Mouse (Mus musculus) kidney, postnatal 10 days (tissue): ENCODE data around the gene Pawr.
A peak's percentile ranks its signal among the peaks of the same experiment; 100 is the strongest.

ENCODE experiments used
- DNase-seq: peaks from one replicate; pipeline ENCODE4 v3.0.0; 2021; ENCODE audit warnings: mixed read lengths

The Pawr gene

DNA sequence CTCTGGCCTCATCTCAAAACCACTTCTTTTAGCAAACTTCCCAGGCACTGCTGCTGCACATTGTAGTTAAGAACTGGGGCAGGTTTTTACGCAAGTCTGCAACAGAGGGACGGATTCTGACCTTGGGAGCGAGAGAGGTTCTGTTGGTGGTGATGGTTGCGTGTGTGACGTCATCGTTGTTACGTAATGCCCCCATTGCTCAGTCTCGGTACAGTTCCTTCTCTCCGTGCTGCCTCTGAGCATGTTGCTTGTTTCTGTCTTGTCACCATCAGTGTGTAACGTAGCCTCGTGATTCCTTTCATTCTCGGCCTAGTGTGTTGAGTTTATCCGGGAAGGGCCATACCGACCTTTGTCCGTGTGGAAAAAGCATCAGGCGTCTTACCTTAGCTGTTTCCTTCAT, 28.1 kb downstream of the Pawr start:
- DNase-seq: no peak

DNA sequence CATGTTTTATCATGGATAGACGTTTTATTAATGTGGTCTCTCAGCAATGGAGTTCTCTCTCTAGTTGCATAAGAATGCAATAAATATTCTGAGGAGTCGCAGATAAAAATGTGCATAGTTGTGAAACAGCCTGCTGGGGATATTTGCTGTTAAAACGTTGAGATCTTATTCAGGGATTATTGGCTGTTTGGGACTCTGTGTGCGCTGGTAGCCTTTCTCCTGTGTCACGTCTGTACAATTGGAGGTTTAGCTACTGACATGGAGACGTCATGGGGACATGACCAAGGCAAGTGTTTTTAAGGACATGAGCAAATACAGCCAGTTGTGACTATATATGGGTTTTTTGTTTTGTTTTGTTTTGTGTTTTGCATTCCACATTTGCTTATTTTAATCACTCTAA, 28.9 kb downstream of the Pawr start:
- DNase-seq: no peak

DNA sequence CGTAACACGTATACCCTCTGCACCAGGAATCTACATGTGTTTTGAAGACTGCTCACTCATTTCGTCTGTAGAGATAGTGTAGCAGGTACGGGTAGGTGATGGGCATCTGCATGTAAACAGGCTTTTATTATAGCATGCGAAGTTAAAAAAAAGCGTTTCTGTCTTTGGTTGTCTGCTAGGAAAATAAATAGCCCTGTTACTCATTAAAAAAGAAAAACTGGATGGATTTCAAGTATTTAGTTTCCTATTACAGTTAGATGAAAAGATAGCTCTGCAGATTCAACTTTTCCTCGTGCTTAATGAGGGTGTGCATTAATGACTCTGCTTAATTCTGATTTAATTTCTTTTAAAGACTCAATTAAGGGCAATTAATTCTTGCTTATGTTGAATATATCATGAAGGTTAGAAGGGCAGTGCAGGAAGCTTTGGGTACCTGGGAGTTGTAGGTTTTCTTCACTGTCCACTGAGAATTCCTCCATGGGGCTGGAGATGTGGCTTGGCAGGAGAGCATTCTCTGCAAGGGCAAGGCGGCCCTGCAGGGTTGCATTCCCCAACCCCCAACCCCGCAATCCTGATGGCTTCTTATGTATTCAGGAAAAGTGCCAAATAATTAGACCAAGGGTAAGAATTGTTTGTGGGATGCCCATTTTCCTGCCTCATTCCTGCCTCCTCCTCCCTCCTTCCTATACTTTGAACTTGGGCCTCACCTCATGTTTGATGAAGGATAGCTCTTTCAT, 29.7 kb downstream of the Pawr start:
- peak; percentile 47 for DNase-seq

DNA sequence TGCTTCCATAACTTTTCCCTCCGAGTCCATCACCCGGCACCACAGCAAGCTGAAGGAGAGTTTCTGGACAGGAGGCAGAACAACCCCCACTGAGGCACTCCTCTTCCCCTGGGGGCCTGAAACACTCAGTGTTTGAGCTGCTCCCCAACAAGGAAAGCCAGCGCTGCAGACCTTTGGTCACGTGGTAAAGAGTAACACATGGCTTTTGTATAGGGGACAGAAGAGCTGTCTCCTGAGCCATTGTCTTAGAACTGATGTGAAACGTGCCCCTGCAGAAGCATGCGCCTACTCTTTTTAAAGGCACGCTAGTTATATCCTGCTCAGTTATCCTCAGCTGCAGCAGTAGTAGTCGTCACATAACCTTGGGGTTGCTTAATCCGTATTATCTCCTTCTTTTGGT, 32.0 kb downstream of the Pawr start:
- DNase-seq: no peak

DNA sequence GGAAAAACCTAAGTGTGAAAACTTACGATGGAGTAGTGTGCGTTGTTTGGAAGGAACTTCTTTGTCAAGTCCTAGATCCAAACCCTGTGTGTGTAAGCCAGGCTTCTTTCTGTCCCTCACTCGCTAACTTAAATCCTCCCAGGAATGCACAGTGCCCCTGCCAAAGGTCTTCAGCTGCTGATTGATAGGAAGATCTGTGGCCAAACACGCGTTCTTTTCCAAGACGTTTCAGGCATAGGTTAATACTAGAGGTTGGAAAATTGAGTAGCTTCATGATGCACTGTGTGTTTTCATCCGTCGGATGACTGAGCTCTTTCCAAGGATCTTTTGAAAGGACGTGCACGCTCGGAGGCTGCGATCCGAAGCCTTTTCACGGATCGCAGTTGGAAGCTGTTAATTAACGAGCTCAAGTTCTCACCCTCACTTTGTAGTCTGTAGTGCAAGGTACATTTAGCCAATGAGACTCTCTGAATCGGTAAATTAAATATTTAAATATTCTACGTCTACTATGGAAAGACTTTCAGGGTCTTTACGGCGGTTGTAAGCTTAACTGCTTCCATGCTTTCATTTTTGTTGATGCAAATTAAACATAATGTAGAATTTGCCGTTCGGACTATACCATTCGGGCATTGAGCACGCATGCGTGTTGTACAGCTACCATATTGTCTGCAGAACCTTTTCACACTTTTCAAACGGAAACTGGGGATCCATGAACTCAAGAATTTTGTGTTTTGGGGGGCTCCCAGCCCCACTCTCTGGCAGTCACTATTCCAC, 33.2 kb downstream of the Pawr start:
- DNase-seq: no peak

- DNase-seq: no peak
Measured at GRCm38 (mm10) chr10:108366251-108366650, 34.3 kb downstream of the Pawr start.

GRCm38 (mm10) chr10:108368358-108368757, 36.4 kb downstream of the Pawr start:
- DNase-seq: peak; percentile 43

DNA sequence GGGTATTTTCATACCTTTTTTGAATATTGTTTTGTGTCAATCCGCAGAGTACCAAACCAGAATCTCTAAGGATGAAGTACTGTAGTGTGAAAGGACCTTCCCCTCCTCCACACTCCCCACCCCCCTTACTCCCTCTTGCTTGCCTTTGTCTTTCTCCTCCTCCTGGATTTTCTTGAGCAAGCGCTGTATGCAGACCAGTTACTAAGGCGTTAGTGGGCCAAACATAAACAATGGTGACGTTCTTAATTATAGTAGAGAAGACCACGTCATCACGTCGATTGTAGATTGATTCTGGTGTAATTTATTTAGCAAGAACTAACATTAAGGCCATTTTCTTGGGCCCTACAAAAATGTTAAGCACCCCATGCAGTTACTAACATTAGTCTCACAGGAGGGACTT, 40.3 kb downstream of the Pawr start:
- DNase-seq: no peak

DNA sequence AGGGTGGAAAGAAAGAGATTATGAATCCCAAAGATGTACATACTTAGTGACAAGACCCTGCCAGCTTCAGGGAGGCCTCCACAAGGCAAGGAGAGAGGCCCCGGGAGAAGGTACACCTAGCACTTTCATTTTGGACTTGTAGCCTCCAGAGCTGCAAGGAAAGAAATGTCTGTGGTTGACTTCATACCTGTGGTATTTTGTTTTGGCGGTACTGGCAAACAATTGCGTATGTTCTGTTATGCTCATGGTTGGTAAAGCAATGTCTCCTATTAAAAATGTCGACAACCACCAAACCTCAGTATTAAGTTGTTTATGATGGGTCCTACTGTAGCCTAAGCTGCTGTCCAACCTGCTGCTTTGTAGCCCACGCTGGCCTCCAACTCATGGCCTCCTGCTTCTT, 40.9 kb downstream of the Pawr start:
- no peak for DNase-seq

DNA sequence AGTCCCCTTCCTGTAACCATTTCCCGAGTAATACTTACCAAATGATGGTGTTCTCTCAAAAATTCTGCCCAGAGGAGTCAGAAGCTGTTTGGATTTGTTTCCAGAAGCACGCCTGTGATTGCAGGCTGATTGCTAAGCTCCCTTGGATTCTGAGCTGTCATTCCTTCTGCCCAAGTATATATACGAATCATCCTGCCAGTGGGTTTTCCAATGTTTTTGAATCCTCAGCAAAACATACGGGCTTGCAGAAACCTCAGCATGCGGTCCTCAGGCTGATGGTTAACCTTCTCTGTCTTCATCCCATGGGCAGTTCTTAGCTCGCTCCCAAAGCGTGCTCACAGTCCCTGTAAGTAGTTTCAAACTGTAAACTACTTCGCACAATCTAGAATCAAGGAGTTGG, 43.9 kb downstream of the Pawr start:
- DNase-seq: no peak

DNA sequence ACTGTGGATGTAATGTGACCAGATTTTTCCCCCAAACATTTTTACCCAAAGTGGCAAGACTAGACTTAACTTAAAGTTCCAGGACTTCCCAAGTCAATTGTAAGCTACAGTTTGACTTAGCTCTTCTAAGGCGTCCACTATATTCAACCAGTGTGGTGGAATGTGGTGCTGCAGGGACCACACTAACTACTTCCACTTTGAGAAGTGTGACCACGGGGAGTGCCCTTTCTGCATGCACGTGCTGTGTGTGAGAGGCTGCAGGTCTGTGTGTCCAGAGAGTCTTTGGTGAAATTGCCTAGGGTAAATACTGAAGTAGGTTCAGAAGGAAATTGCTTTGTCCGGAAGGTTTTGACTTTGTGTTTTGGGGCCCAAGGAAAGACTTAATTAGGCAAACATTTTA, 44.4 kb downstream of the Pawr start:
- DNase-seq: no peak

DNA sequence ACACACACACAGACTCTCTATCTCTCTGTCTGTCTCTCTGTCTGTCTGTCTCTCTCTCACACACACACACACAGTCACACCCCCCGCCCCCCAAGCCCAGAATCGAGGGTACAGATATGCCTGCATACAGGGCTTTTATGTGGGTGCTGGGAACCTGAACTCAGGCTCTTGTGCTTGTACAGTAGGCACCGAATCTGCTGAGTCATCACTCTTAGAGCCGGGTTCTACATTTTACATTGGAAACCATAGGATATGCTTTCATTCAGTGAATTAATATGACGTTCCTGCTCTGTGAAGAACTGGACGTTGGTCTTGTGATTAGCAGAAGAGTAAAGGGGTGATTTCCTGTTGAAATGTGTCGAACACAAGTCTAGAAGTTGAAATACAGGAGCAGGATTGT, 45.4 kb downstream of the Pawr start:
- no peak for DNase-seq

DNA sequence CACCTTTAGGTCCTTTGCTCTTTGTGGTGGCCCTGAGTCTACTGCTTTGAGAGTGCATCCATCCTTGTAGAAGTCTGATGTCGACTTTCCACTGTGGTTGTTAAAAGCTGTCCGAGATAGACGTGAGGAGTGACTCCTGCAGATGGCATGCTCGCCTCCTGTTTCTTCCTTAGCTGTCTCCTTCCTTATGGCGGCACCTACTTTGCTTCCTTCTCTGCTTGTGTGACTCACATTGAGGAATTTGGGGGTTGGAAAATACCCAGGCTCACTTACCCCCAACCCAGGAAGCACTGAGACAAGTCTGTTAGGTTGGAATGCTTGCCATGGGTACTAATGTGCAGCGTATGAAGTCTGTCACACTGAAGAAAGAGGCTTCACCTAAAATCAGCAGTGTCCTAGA, 46.1 kb downstream of the Pawr start:
- DNase-seq: no peak

GRCm38 (mm10) chr10:108378479-108378878, 46.6 kb downstream of the Pawr start:
- DNase-seq: no peak

DNA sequence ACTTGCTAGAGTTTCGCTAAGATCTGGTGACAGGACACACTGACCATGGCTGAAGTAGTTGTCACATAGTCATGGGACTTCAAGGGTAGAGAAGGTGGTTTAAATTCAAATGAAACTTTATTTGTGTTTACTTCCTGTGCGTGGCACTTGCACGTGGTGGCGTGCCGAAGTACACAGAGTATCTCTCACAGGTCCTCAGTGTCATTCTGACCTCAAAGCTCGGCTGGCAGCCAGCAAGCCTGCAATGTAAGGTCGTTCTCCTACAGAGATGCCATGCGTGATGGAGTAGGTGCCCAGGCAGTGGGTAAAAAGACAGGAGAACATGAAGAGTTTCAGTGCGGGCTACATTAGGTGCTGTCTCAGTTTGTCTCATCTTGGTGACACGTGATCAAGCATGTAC, 48.8 kb downstream of the Pawr start:
- DNase-seq: no peak

DNA sequence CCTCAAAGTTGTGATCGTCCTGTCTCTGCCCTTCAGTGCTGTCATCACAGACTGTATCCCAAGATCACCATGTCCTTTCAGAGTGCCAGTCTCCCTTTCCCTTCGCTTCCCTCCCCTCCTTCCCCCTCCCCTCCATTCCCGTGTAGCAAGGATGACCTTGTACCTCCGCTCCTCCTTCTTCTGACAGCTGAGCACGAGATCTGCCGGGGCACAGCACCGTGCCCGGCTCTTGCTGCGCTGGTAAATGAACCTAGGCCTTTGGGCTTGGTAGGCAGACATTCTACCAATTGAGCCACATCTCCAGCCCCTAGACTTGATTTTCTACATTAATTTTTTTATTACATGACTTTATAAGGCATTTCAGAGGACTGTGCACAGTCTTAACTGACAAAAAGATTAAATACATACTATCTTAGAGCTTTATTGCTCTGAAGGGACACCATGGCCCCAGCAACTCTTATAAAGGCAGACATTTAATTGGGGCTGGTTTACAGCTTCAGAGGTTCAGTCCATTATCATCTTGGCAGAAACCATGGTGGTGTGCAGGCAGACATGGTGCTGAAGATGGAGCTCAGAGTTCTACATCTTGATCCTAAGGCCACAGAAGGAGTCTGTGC, 52.3 kb downstream of the Pawr start:
- no peak for DNase-seq

DNA sequence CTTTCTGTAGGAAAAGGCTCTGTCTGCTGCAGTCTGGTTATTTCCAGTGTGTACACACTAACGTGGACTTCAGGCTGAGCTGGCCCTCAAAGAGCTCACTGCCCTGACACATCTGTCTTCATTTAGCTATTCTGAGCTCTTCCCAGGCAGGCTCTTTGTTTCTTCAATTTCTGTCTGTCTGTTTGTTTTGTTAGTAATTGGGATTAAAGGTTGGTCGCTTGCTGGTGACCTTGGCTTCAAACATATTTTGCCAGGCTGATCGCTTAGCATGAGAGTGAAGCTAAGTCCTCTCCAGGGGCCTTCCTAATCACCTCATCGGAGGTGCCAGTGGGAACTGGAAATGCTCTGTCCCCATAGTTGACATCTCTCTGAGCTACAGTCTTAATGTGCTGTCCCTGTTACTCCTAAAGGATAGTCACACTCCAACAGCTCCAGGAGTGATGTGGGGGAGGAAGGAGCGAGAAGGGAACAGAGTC, 53.6 kb downstream of the Pawr start:
- DNase-seq: no peak

- DNase-seq: no peak
Measured at GRCm38 (mm10) chr10:108388410-108388915, 56.5 kb downstream of the Pawr start.

- DNase-seq: no peak
Measured at GRCm38 (mm10) chr10:108389178-108389926, 57.4 kb downstream of the Pawr start.

DNA sequence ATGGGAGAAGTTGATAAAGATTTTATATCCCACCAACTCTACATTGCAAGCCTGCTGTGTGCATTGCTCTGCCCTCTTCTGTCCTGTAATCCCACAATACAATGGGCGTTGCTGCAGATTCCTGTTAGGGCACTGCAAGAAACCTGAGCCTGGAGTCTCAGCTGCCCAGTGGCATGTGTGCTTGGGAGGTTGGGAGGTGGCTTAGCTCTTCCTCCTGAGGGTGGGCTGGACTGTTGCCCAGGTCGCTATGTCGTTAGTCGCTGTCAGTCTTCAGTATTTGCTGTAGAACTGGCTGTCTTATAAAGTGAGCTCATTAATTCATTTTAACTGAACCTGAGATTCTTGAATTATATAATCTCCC, 58.0 kb downstream of the Pawr start:
- DNase-seq: peak; percentile 67

DNA sequence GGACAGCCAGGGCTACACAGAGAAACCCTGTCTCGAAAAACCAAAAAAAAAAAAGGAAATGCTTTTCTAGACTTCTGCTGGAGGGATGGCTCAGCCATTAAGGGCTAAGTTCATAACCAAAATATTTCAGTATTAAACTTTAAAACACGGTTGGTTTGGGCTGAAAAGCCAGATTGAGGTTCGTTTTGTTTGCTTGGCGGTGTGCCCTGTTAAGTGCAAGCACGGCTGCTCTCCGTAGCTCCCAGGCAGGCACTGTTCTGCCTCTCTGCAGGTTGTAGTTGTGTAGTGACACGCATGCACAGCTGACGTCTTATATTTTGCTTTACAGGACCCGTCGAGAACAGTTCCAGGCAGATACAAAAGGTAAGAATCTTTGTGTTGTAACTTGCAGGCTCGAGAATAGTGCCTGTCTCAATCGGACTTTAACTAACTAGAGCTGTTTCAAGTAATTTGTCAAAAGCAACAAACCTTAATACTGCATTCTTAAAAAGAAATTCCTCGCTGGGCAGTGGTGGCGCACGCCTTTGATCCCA, 59.5 kb downstream of the Pawr start:
- DNase-seq: no peak

DNA sequence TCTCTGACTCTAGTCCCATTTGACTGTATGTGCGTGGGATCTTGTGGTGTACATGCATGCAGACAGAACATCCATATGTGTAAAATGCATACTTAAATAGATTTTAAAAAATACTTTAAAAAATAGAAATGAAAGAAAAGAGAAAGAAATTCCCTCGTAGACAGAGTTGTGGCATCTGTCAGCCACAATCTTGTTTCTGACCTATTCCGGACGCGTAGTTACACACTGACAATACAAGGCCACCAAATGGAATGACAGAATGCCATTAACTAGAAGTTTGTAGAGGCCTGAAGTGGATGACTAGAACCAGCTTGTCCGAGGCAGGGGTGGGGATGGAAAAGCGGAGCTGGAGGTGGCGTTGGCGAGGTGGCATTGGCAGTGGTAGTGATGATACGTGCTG, 60.2 kb downstream of the Pawr start:
- DNase-seq: no peak

- DNase-seq: no peak
Measured at GRCm38 (mm10) chr10:108394306-108394705, 62.4 kb downstream of the Pawr start.
